Mouse (Mus musculus) liver, embryonic 14.5 days (tissue): Measurements from ENCODE around the gene 4632433K11Rik.

Source experiments
- CTCF ChIP-seq: IDR thresholded peaks from 2 replicates; pipeline ENCODE4 v1.5.1; 2016; ENCODE audit warnings: antibody characterized with exemption, low read depth, control low read depth
- EP300 ChIP-seq: IDR thresholded peaks from 2 replicates; pipeline ENCODE4 v1.6.1; 2016; ENCODE audit warnings: antibody characterized with exemption, low read depth

GRCm38 (mm10) chr7:4988250-4988649 lies 45.7 kb upstream of the 4632433K11Rik start:
- TF ChIP-seq CTCF (no peak), EP300 (no peak)
